Mouse (Mus musculus): Measurements from ENCODE around the gene Greb1. TPM values are rescaled to one million over a fixed set of nuclear protein-coding genes. Genes with fewer than 3 reads are reported as not detected.

Greb1 gene
- polyA plus RNA-seq, 1 experiment from 2014 or later, result 0.80 TPM

- H3K36me3 ChIP-seq (ENCODE audit: control insufficient read depth, insufficient read depth, low read length), result no peaks in the 10 kb centered on the region
- no peak overlapping the region for H3K4me3 ChIP-seq (replicated peaks; ENCODE audit: low read length)
- H3K9ac ChIP-seq (ENCODE audit: low read length), result no peak overlapping the region
- no peak overlapping the region for H3K4me2 ChIP-seq (ENCODE audit: low read depth, low read length)
- 0 out of 2 replicates have a peak, but pooled peaks cover 5% of the 10 kb centered on the region for H3K4me1 ChIP-seq (ENCODE audit: control insufficient read depth, insufficient read depth, low read length)
- no peaks in the 10 kb centered on the region for H3K27me3 ChIP-seq (ENCODE audit: control insufficient read depth, insufficient read depth, low read length)
- no peak overlapping the region for H3K27ac ChIP-seq (ENCODE audit: low read length)
- WGBS, result 58% methylated on average over 3 of the region's 3 CpGs
- H3K9me3 ChIP-seq (replicated peaks; ENCODE audit: control insufficient read depth, low read length), result no peaks in the 10 kb centered on the region
- no peak for ATAC-seq (ENCODE audit: insufficient read depth, low FRiP score)
Observed at GRCm38 (mm10) chr12:16798894-16799293, 1.8 kb downstream of the Greb1 start.

GRCm38 (mm10) chr12:16795781-16796180 is 4.9 kb downstream of the Greb1 start:
- no peak overlapping the region for H3K27ac ChIP-seq (ENCODE audit: low read length)
- H3K27me3 ChIP-seq (ENCODE audit: control insufficient read depth, insufficient read depth, low read length), result no peaks in the 10 kb centered on the region
- H3K36me3 ChIP-seq (ENCODE audit: control insufficient read depth, insufficient read depth, low read length), result no peaks in the 10 kb centered on the region
- H3K9ac ChIP-seq (ENCODE audit: low read length), result no peak overlapping the region
- H3K4me2 ChIP-seq (ENCODE audit: low read depth, low read length), result no peak overlapping the region
- 0 out of 2 replicates have a peak, but pooled peaks cover 5% of the 10 kb centered on the region for H3K4me1 ChIP-seq (ENCODE audit: control insufficient read depth, insufficient read depth, low read length)
- H3K9me3 ChIP-seq (replicated peaks; ENCODE audit: control insufficient read depth, low read length), result no peaks in the 10 kb centered on the region
- ATAC-seq (ENCODE audit: insufficient read depth, low FRiP score), result no peak
- WGBS, result 71% methylated on average over 3 of the region's 3 CpGs
- H3K4me3 ChIP-seq (replicated peaks; ENCODE audit: low read length), result no peak overlapping the region

- ATAC-seq (ENCODE audit: insufficient read depth, low FRiP score), result no peak
- H3K4me1 ChIP-seq (ENCODE audit: control insufficient read depth, insufficient read depth, low read length), result no peaks in the 10 kb centered on the region
- no peaks in the 10 kb centered on the region for H3K27me3 ChIP-seq (ENCODE audit: control insufficient read depth, insufficient read depth, low read length)
- no peak overlapping the region for H3K9ac ChIP-seq (ENCODE audit: low read length)
- no peak overlapping the region for H3K4me2 ChIP-seq (ENCODE audit: low read depth, low read length)
- H3K9me3 ChIP-seq (replicated peaks; ENCODE audit: control insufficient read depth, low read length), result no peaks in the 10 kb centered on the region
- WGBS, result 82% methylated on average over 4 of the region's 4 CpGs
- no peaks in the 10 kb centered on the region for H3K36me3 ChIP-seq (ENCODE audit: control insufficient read depth, insufficient read depth, low read length)
- H3K4me3 ChIP-seq (replicated peaks; ENCODE audit: low read length), result no peak overlapping the region
- no peak overlapping the region for H3K27ac ChIP-seq (ENCODE audit: low read length)
Observed at GRCm38 (mm10) chr12:16793371-16793770, 7.3 kb downstream of the Greb1 start.

GRCm38 (mm10) chr12:16790456-16790855 is 10.2 kb downstream of the Greb1 start:
- H3K27me3 ChIP-seq (ENCODE audit: control insufficient read depth, insufficient read depth, low read length), result no peaks in the 10 kb centered on the region
- H3K9me3 ChIP-seq (replicated peaks; ENCODE audit: control insufficient read depth, low read length), result no peaks in the 10 kb centered on the region
- H3K4me2 ChIP-seq (ENCODE audit: low read depth, low read length), result no peak overlapping the region
- WGBS, result 67% methylated on average over 4 of the region's 4 CpGs
- H3K4me1 ChIP-seq (ENCODE audit: control insufficient read depth, insufficient read depth, low read length), result no peaks in the 10 kb centered on the region
- H3K4me3 ChIP-seq (replicated peaks; ENCODE audit: low read length), result no peak overlapping the region
- H3K9ac ChIP-seq (ENCODE audit: low read length), result no peak overlapping the region
- no peaks in the 10 kb centered on the region for H3K36me3 ChIP-seq (ENCODE audit: control insufficient read depth, insufficient read depth, low read length)
- no peak for ATAC-seq (ENCODE audit: insufficient read depth, low FRiP score)
- H3K27ac ChIP-seq (ENCODE audit: low read length), result no peak overlapping the region

- Histone ChIP-seq H3K36me3 (ENCODE audit: control insufficient read depth, insufficient read depth, low read length) (no peaks in the 10 kb centered on the region), H3K27me3 (ENCODE audit: control insufficient read depth, insufficient read depth, low read length) (no peaks in the 10 kb centered on the region), H3K4me3 (replicated peaks; ENCODE audit: low read length) (no peak overlapping the region), H3K4me1 (ENCODE audit: control insufficient read depth, insufficient read depth, low read length) (no peaks in the 10 kb centered on the region), H3K27ac (ENCODE audit: low read length) (no peak overlapping the region), H3K9me3 (replicated peaks; ENCODE audit: control insufficient read depth, low read length) (no peaks in the 10 kb centered on the region), H3K4me2 (ENCODE audit: low read depth, low read length) (no peak overlapping the region), H3K9ac (ENCODE audit: low read length) (no peak overlapping the region)
- 29% methylated on average over 4 of the region's 4 CpGs for WGBS
- no peak; the same call in 1 of the 2 replicates for ATAC-seq (ENCODE audit: insufficient read depth, low FRiP score)
Observed at GRCm38 (mm10) chr12:16789756-16790155, 10.9 kb downstream of the Greb1 start.

- no peaks in the 10 kb centered on the region for H3K27me3 ChIP-seq (ENCODE audit: control insufficient read depth, insufficient read depth, low read length)
- no peaks in the 10 kb centered on the region for H3K4me1 ChIP-seq (ENCODE audit: control insufficient read depth, insufficient read depth, low read length)
- ATAC-seq (ENCODE audit: insufficient read depth, low FRiP score), result no peak
- H3K27ac ChIP-seq (ENCODE audit: low read length), result no peak overlapping the region
- whole genome bisulfite sequencing, result 58% methylated on average over 1 of the region's 1 CpGs
- no peaks in the 10 kb centered on the region for H3K36me3 ChIP-seq (ENCODE audit: control insufficient read depth, insufficient read depth, low read length)
- no peaks in the 10 kb centered on the region for H3K9me3 ChIP-seq (replicated peaks; ENCODE audit: control insufficient read depth, low read length)
- no peak overlapping the region for H3K4me2 ChIP-seq (ENCODE audit: low read depth, low read length)
- H3K4me3 ChIP-seq (replicated peaks; ENCODE audit: low read length), result no peak overlapping the region
- H3K9ac ChIP-seq (ENCODE audit: low read length), result no peak overlapping the region
Observed at GRCm38 (mm10) chr12:16789199-16789598, 11.5 kb downstream of the Greb1 start.

- Histone ChIP-seq H3K27ac (ENCODE audit: low read length) (no peak overlapping the region), H3K4me3 (replicated peaks; ENCODE audit: low read length) (no peak overlapping the region), H3K9ac (ENCODE audit: low read length) (no peak overlapping the region), H3K36me3 (ENCODE audit: control insufficient read depth, insufficient read depth, low read length) (no peaks in the 10 kb centered on the region), H3K4me1 (ENCODE audit: control insufficient read depth, insufficient read depth, low read length) (no peaks in the 10 kb centered on the region), H3K9me3 (replicated peaks; ENCODE audit: control insufficient read depth, low read length) (no peaks in the 10 kb centered on the region), H3K27me3 (ENCODE audit: control insufficient read depth, insufficient read depth, low read length) (no peaks in the 10 kb centered on the region), H3K4me2 (ENCODE audit: low read depth, low read length) (no peak overlapping the region)
- ATAC-seq (ENCODE audit: insufficient read depth, low FRiP score), result no peak
- WGBS, result 59% methylated on average over 2 of the region's 2 CpGs
Observed at GRCm38 (mm10) chr12:16788600-16788999, 12.1 kb downstream of the Greb1 start.

- Histone ChIP-seq H3K27me3 (ENCODE audit: control insufficient read depth, insufficient read depth, low read length) (no peaks in the 10 kb centered on the region), H3K4me1 (ENCODE audit: control insufficient read depth, insufficient read depth, low read length) (no peaks in the 10 kb centered on the region), H3K27ac (ENCODE audit: low read length) (no peak overlapping the region), H3K36me3 (ENCODE audit: control insufficient read depth, insufficient read depth, low read length) (no peaks in the 10 kb centered on the region), H3K9ac (ENCODE audit: low read length) (no peak overlapping the region), H3K4me2 (ENCODE audit: low read depth, low read length) (no peak overlapping the region), H3K9me3 (replicated peaks; ENCODE audit: control insufficient read depth, low read length) (no peaks in the 10 kb centered on the region), H3K4me3 (replicated peaks; ENCODE audit: low read length) (no peak overlapping the region)
- ATAC-seq (ENCODE audit: insufficient read depth, low FRiP score), result no peak; the same call in 1 of the 2 replicates
- WGBS, result 80% methylated on average over 14 of the region's 14 CpGs
Observed at GRCm38 (mm10) chr12:16781034-16781746, 19.5 kb downstream of the Greb1 start.

- Histone ChIP-seq H3K4me2 (ENCODE audit: low read depth, low read length) (no peak overlapping the region), H3K4me3 (replicated peaks; ENCODE audit: low read length) (no peak overlapping the region), H3K27me3 (ENCODE audit: control insufficient read depth, insufficient read depth, low read length) (no peaks in the 10 kb centered on the region), H3K9ac (ENCODE audit: low read length) (no peak overlapping the region), H3K4me1 (ENCODE audit: control insufficient read depth, insufficient read depth, low read length) (no peaks in the 10 kb centered on the region), H3K36me3 (ENCODE audit: control insufficient read depth, insufficient read depth, low read length) (no peaks in the 10 kb centered on the region), H3K27ac (ENCODE audit: low read length) (no peak overlapping the region), H3K9me3 (replicated peaks; ENCODE audit: control insufficient read depth, low read length) (no peaks in the 10 kb centered on the region)
- no peak for ATAC-seq (ENCODE audit: insufficient read depth, low FRiP score)
- 85% methylated on average over 3 of the region's 3 CpGs for WGBS
Observed at GRCm38 (mm10) chr12:16780320-16780719, 20.4 kb downstream of the Greb1 start.

Measured in stomach, embryonic 16.5 days (tissue).